Mouse (Mus musculus) embryonic facial prominence, embryonic 14.5 days (tissue): ENCODE measurements at regions not wholly inside any gene's neighbourhood (a gene's known extent, or its start where the extent isn't known, plus 50 kb on each side); places are given as distances from the start of the nearest gene placed in this dataset.

ENCODE experiments used
- ATAC-seq: fragments of 200-750 bp; cut with Nextera tagmentation; 2 replicates; pipeline ENCODE4 v1.8.0; 2017; ENCODE audit warnings: low read depth, moderate number of reproducible peaks, moderate TSS enrichment
- DNase-seq: peaks from one replicate; pipeline ENCODE4 v3.0.0-alpha.2; 2015; ENCODE audit warnings: low spot score
- H3K27ac ChIP-seq: fragments of 300-500 bp; sonication (generic); replicated peaks from 2 replicates; pipeline ENCODE4 v1.5.1; 2014; ENCODE audit warnings: low read depth, mild to moderate bottlenecking, low read length, moderate library complexity
- H3K27me3 ChIP-seq: fragments of 300-500 bp; sonication (generic); replicated peaks from 2 replicates; pipeline ENCODE4 v1.6.1; 2014; ENCODE audit warnings: low read length; ENCODE audit not compliant: control insufficient read depth, insufficient read depth
- H3K36me3 ChIP-seq: fragments of 300-500 bp; sonication (generic); 2 replicates; pipeline ENCODE4 v1.6.1; 2014; ENCODE audit warnings: low read length, mixed read lengths; ENCODE audit not compliant: control insufficient read depth, insufficient read depth
- H3K4me1 ChIP-seq: fragments of 300-500 bp; sonication (generic); 2 replicates; pipeline ENCODE4 v1.6.1; 2014; ENCODE audit warnings: antibody characterized with exemption, low read length; ENCODE audit not compliant: control insufficient read depth, insufficient read depth
- H3K4me2 ChIP-seq: fragments of 300-500 bp; sonication (generic); 2 replicates; pipeline ENCODE4 v1.6.1; 2014; ENCODE audit warnings: low read depth, mild to moderate bottlenecking, low read length, moderate library complexity, mixed read lengths
- H3K4me3 ChIP-seq: fragments of 300-500 bp; sonication (generic); 2 replicates; pipeline ENCODE4 v1.5.1; 2014; ENCODE audit warnings: low read depth, mild to moderate bottlenecking, low read length
- H3K9ac ChIP-seq: fragments of 300-500 bp; sonication (generic); 2 replicates; pipeline ENCODE4 v1.6.1; 2014; ENCODE audit warnings: low read depth, mild to moderate bottlenecking, low read length, moderate library complexity, mixed read lengths
- H3K9me3 ChIP-seq: fragments of 300-500 bp; sonication (generic); 2 replicates; pipeline ENCODE4 v1.6.1; 2016; ENCODE audit warnings: low read length; ENCODE audit not compliant: control insufficient read depth
- WGBS: fragments of 180-500 bp; shearing (Covaris S2); extraction: QIAGEN DNeasy Blood & Tissue Kit; methylation state at CpG from one replicate; pipeline ENCODE4 v1.1.7; 2014; 5-methylcytosine and 5-hydroxymethylcytosine counted together

DNA sequence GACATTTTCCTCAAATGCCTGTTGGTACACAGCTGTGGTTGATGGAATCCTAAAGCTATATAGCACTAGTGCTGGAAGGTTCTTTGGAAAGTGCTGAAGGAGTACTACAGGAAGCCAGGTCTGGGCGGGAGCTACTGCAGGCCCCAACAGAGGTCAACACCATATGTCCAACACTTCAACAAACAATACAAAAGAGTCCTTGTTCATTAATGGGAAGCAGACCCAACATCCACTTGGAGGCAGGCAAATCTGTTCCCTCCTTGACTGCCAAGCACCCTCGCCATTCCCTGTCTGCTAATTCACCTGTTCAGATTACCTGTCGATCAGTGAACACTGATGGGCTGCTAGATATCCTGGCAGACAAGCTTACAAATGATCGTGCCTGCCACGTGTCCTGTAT, 148.4 kb upstream of the Kbtbd8 start:
- H3K4me2 ChIP-seq = no peak overlapping the region
- 26% methylated on average over 5 of the region's 5 CpGs for WGBS

DNA sequence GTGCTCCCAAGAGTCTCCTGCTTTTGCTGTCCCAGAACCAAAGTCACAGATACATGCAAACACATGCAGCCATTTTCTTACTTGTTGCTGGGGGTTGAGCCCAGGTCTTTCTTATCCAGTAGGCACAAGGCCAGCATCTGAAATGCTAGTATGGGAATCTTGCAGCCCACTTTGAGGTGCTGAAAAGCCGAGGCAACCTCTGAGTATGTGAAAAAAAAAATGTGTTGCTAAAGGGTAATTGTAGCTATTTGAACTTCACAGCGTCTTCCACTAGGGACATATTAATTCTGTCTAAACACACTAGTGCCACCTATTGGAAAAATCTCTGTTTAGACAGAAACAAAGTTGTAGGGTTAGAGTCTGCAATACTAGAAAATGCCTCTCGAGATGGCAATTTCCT, 150.1 kb upstream of the Kbtbd8 start:
- no peaks in the 10 kb centered on the region for H3K27me3 ChIP-seq
- no peak overlapping the region for H3K27ac ChIP-seq
- no peaks in the 10 kb centered on the region for H3K4me1 ChIP-seq
- ATAC-seq (peak; percentile 45; the same call in 1 of the 2 replicates), DNase-seq (peak; percentile 94)
- 1% methylated on average over 3 of the region's 3 CpGs for WGBS
- no peaks in the 10 kb centered on the region for H3K36me3 ChIP-seq
- H3K9ac ChIP-seq = no peak overlapping the region
- H3K4me3 ChIP-seq = no peak overlapping the region
- no peak overlapping the region for H3K4me2 ChIP-seq
- no peaks in the 10 kb centered on the region for H3K9me3 ChIP-seq

More for the DNA sequence above, 148.4 kb upstream of the Kbtbd8 start:
- no peak overlapping the region for H3K4me3 ChIP-seq
- H3K4me1 ChIP-seq = no peaks in the 10 kb centered on the region
- ATAC-seq (no peak), DNase-seq (no peak)
- H3K9me3 ChIP-seq = no peaks in the 10 kb centered on the region
- H3K36me3 ChIP-seq = no peaks in the 10 kb centered on the region
- H3K27ac ChIP-seq = no peak overlapping the region
- no peak overlapping the region for H3K9ac ChIP-seq
- no peaks in the 10 kb centered on the region for H3K27me3 ChIP-seq

DNA sequence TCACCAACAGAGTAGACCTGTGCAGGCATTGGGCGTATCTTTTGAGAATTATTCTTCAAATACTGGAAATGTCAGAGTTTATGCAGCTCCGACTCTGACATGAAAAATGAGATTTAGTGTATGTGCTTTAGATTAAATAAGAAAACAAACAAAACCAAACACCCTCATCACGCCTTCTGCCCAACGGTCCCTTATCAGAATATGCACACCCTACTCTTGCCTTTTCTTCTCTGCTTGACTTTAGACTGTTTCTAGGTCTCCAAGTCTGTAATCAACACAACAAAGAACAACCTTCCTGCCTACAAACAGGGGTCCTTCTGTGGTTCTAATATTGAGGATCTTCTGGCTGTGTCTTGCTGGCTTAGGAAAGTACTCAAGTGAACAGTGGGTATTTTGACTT, 153.8 kb upstream of the Kbtbd8 start:
- 54% methylated on average over 4 of the region's 4 CpGs for WGBS

DNA sequence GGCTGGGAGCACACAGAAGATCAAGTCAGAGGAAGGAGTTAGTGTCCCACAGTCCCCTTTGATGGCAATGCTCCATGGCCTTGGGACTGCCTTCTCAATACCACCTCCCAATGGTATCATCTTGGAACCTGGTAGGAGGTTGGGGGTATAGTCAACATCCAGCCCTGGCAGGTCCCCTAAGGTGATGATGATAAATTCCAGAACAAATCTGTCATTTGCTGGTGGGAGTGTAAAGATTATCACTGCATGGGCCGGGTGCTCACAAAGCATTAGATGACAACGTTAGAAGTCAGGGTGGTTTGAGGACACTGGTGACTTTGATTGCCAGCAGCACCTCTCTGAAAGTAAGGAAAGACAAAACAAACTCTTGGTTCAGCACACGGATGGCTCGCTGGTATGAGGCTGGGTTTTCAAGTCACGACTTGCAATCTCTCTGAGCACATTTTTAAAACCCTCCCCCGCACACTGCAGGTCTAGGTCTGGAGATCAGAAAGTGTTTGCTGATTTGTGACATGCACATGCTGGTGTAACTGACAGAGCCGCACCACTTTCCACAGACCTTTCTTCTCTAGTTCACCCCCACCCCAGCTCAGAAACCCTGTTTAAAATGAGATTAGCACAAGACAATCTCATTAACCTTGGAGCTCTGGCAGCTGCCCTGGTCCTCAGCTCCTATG, 154.5 kb upstream of the Kbtbd8 start:
- H3K4me3 ChIP-seq = no peak overlapping the region
- DNase-seq = peak; percentile 62
- 58% methylated on average over 7 of the region's 7 CpGs for WGBS
- H3K9ac ChIP-seq = no peak overlapping the region
- ATAC-seq = no peak
- H3K4me2 ChIP-seq = no peak overlapping the region
- no peak overlapping the region for H3K27ac ChIP-seq
- no peaks in the 10 kb centered on the region for H3K36me3 ChIP-seq
- H3K9me3 ChIP-seq = no peaks in the 10 kb centered on the region
- H3K4me1 ChIP-seq = no peaks in the 10 kb centered on the region
- no peaks in the 10 kb centered on the region for H3K27me3 ChIP-seq

More for the DNA sequence above, 153.8 kb upstream of the Kbtbd8 start:
- H3K27ac ChIP-seq = no peak overlapping the region
- H3K4me2 ChIP-seq = no peak overlapping the region
- H3K9ac ChIP-seq = no peak overlapping the region
- no peaks in the 10 kb centered on the region for H3K9me3 ChIP-seq
- no peaks in the 10 kb centered on the region for H3K27me3 ChIP-seq
- no peak for ATAC-seq
- no peaks in the 10 kb centered on the region for H3K36me3 ChIP-seq
- no peaks in the 10 kb centered on the region for H3K4me1 ChIP-seq
- DNase-seq = no peak
- no peak overlapping the region for H3K4me3 ChIP-seq

DNA sequence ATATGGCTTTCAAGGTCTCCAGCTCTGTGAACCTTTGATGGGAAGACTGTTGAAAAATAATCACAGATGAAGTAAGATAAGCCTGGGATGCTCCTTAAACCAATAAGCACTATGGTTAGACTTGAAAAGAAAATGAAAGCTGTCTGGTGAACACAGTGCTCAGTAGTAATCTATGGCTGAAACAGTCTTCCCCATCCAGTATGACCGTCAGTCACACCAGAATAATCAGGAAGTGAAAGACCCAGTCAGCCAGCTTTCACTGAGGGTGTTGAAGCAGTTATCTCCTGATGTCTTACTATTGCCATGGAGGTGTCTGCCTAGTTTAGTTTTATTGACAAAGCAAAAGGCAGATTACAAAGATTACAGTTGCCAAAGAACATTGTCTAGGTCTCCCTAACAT, 155.2 kb upstream of the Kbtbd8 start:
- no peaks in the 10 kb centered on the region for H3K4me1 ChIP-seq
- ATAC-seq = no peak
- no peak overlapping the region for H3K4me3 ChIP-seq
- H3K27ac ChIP-seq = no peak overlapping the region
- H3K27me3 ChIP-seq = no peaks in the 10 kb centered on the region
- no peak overlapping the region for H3K9ac ChIP-seq
- DNase-seq = no peak
- WGBS = 96% methylated on average over 1 of the region's 1 CpGs
- H3K9me3 ChIP-seq = no peaks in the 10 kb centered on the region
- no peak overlapping the region for H3K4me2 ChIP-seq
- H3K36me3 ChIP-seq = no peaks in the 10 kb centered on the region

DNA sequence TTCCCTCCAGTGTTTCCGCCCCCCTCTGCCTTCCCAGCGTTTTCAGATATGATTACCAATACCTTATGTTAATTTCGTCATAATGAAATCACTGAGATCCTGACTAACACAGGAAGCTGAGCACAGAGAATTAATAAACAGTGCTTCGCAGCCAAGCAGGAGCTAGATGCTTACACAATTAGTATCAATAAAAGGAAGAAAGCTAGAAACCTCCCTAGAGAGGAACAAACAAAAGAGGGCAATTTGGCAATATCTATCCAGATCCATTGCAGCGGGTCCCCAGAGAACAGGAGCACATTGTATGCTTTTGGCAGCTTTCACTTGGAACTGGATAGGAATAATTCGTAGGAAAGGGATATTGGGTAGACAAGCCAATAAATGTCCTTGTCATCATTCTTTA, 159.1 kb upstream of the Kbtbd8 start:
- no peaks in the 10 kb centered on the region for H3K4me1 ChIP-seq
- no peaks in the 10 kb centered on the region for H3K27me3 ChIP-seq
- peaks cover 8% of the 10 kb centered on the region for H3K9me3 ChIP-seq
- H3K27ac ChIP-seq = no peak overlapping the region
- H3K36me3 ChIP-seq = no peaks in the 10 kb centered on the region
- peak; percentile 35 for DNase-seq
- H3K9ac ChIP-seq = no peak overlapping the region
- peak; percentile 50; the same call in 1 of the 2 replicates for ATAC-seq
- 71% methylated on average over 6 of the region's 6 CpGs for WGBS
- H3K4me2 ChIP-seq = no peak overlapping the region
- no peak overlapping the region for H3K4me3 ChIP-seq

DNA sequence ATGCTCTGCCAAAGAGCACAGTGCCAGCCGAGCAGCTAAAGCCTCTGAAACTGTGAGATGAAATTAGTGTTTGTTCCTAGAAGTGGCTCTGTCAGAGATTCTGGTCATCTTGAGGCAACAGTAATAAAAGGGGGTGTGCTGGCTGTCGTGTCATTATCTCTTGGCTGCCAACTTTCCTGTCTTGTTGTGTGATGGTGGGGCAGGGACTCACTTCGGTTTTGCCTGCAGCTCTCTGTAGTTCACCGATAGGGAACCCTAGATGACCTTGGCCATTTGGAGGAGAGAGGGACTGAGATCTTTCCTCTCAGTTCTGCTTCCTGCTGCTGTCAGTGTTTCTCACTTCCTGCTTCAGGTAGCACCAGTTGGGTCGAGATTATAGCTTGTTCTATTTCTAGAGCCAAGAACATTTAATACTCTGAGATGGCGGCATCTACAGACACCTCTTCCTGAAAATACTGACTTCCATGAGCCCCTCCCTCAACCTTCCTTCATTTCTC, 159.8 kb upstream of the Kbtbd8 start:
- H3K9me3 ChIP-seq = peaks cover 8% of the 10 kb centered on the region
- H3K4me1 ChIP-seq = no peaks in the 10 kb centered on the region
- WGBS = 87% methylated on average over 6 of the region's 6 CpGs
- H3K9ac ChIP-seq = no peak overlapping the region
- H3K27me3 ChIP-seq = no peaks in the 10 kb centered on the region
- H3K27ac ChIP-seq = no peak overlapping the region
- H3K4me3 ChIP-seq = no peak overlapping the region
- ATAC-seq (no peak), DNase-seq (no peak)
- no peaks in the 10 kb centered on the region for H3K36me3 ChIP-seq
- no peak overlapping the region for H3K4me2 ChIP-seq

DNA sequence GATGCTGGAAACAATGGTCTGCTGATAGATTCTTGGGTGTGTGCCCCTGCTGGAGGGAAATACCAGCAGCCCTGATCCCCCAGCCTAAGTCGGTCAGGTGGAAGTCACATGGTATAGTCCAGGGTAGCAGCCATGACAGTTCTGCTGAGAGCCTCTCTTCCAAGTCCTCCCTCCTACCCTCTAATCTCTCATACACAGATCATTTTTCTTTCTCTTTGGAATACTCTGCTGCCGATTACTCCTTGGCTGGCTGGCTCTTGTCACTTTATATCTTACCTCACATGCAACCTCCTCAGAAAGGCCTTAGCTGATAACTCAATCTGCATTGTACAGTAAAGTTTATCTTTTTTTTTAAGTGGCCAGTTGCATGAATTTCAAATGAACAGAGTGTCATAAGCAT, 162.5 kb upstream of the Kbtbd8 start:
- no peak for ATAC-seq
- Histone ChIP-seq H3K27me3 (no peaks in the 10 kb centered on the region), H3K36me3 (no peaks in the 10 kb centered on the region), H3K9ac (no peak overlapping the region), H3K4me1 (no peaks in the 10 kb centered on the region), H3K4me2 (no peak overlapping the region), H3K9me3 (peaks cover 8% of the 10 kb centered on the region), H3K4me3 (no peak overlapping the region), H3K27ac (no peak overlapping the region)
- 77% methylated on average over 2 of the region's 2 CpGs for WGBS
- DNase-seq = no peak

DNA sequence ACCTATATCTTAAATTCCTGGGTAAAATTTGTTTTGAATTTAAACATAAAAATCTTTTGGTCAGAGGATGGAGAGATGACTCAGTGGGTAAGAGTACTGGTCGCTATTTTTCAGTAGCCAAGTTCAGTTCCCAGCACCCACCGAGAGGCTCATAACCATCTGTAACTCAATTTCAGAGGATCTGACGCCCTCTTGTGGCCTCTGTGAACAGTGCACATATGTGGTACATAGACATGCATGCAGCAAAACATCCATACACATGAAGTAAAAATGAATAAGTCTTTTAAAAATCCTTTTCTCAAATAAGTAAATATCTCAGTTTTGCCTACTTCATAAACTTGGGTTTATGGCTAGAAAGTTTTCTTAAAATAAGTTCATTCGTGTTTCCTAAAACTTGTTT, 163.4 kb upstream of the Kbtbd8 start:
- Histone ChIP-seq H3K9me3 (peaks cover 8% of the 10 kb centered on the region), H3K27me3 (no peaks in the 10 kb centered on the region), H3K4me2 (no peak overlapping the region), H3K4me1 (no peaks in the 10 kb centered on the region), H3K27ac (no peak overlapping the region), H3K4me3 (no peak overlapping the region), H3K9ac (no peak overlapping the region), H3K36me3 (no peaks in the 10 kb centered on the region)
- DNase-seq = no peak
- ATAC-seq = no peak
- 81% methylated on average over 4 of the region's 4 CpGs for WGBS
